Mouse (Mus musculus): ENCODE data around the gene Gm21921. TPM values are rescaled to one million over a fixed set of nuclear protein-coding genes. Genes with fewer than 3 reads are reported as not detected.
"Not testable (repeated sequence)": the region's sequence is repeated elsewhere in the genome, so short reads cannot be mapped to it uniquely, and the experiment has no call there.

Gene Gm21921
- polyA plus RNA-seq (2015; fragmentation: Nextera tagmentation; extraction: Ambion mirVana), result not detected in 2 replicates

DNA sequence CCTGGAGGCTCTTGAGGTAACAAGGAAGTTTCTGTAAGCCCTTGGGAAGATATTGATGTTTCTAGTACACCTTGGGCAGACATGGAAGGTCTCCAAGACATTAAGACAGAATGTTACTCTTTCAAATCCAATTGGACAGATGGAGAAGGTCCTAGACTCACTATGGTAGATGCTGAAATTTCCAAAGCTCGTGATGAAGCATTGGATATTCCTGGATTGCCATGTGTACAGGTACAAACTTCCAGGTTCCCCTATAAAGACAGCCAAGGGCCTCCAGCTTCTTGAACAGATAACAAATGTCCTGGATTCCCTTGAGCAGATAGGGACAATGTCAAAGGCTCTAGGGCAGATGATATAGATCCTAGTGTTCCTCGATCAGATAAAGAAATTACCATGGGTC, at the start of gene Gm21921:
Gm21921 (minus strand) TSS at position 101 of the 400 bp plus-strand sequence.
- H3K27me3 ChIP-seq (ENCODE audit: control insufficient read depth, insufficient read depth, low read depth, low read length); H3K9ac ChIP-seq (ENCODE audit: low read length); H3K36me3 ChIP-seq (ENCODE audit: control insufficient read depth, insufficient read depth, low read length); H3K27ac ChIP-seq (ENCODE audit: low read length); H3K4me2 ChIP-seq (ENCODE audit: low read depth, low read length); H3K4me1 ChIP-seq (replicated peaks; ENCODE audit: control insufficient read depth, insufficient read depth, low read length); H3K9me3 ChIP-seq (ENCODE audit: control insufficient read depth, low read length); ATAC-seq (ENCODE audit: low read depth); H3K4me3 ChIP-seq (ENCODE audit: low read length): not testable (repeated sequence)
- no CpG with 5 or more reads among the region's 2 CpGs for WGBS

Measured in lung, embryonic 16.5 days (tissue).